Mouse (Mus musculus) cortical plate, adult 2 months (tissue): Measurements from ENCODE around the gene Resf1.

Experiments used
- CTCF ChIP-seq: fragments of 200-500 bp; IDR thresholded peaks from 2 replicates; pipeline ENCODE4 v1.5.1; 2011; ENCODE audit warnings: mild to moderate bottlenecking, control low read depth, low read length; ENCODE audit not compliant: insufficient read depth; ENCODE audit errors: extremely low read depth
- POLR2A ChIP-seq: fragments of 200-500 bp; IDR thresholded peaks from 2 replicates; pipeline ENCODE4 v1.6.1; 2011; ENCODE audit warnings: mild to moderate bottlenecking, low read length, control low read depth; ENCODE audit not compliant: insufficient read depth; ENCODE audit errors: extremely low read depth

GRCm38 (mm10) chr6:149374986-149375457, 65.8 kb downstream of the Resf1 start:
- TF ChIP-seq CTCF (peak; percentile 55), POLR2A (no peak)
